Mouse (Mus musculus) mouse embryonic stem cell (cell line): ENCODE results near the gene Nlrp14.
"Not testable (repeated sequence)": the region's sequence is repeated elsewhere in the genome, so short reads cannot be mapped to it uniquely, and the experiment has no call there.

Source experiments
- in situ Hi-C, 2 experiments: fragments of 300-500 bp; cut with MboI; formaldehyde crosslinking; loops; 1 replicate in 1 of 2; 3 replicates in 1 of 2; pipeline ENCODE4 v1.14.3; 2019 to 2020; ENCODE audit warnings: low sequenced_read_pairs in 2 of 2, low pct_unique_long_range_greater_than_20kb in 1 of 2, mixed read lengths in 1 of 2; ENCODE audit not compliant: unreplicated experiment in 1 of 2

Gene Nlrp14

GRCm38 (mm10) chr7:107166690-107167089 lies at the start of gene Nlrp14:
Nlrp14 (plus strand) TSS chr7:107166990.
- in situ Hi-C loops, result no loop called here

- in situ Hi-C loops, result not testable (repeated sequence)
Measured at GRCm38 (mm10) chr7:107130983-107131382, 35.8 kb upstream of the Nlrp14 start, which contains the start of gene Olfr715. Olfr715 (minus strand) TSS chr7:107131083.

- in situ Hi-C loops, result not testable (repeated sequence)
Measured at GRCm38 (mm10) chr7:107138027-107138426, 28.8 kb upstream of the Nlrp14 start, which contains the start of gene Olfr716. Olfr716 (plus strand) TSS chr7:107138327.

- in situ Hi-C loops, result no loop called here
Measured at GRCm38 (mm10) chr7:107180406-107180805, 13.6 kb downstream of the Nlrp14 start.

- in situ Hi-C loops, result loop anchor here (25.0 kb wide), 2 partner anchors 360 to 535 kb away; partner anchors contain the start of gene Olfml1 (in 1 of the 2)
Measured at GRCm38 (mm10) chr7:107201817-107202216, 35.0 kb downstream of the Nlrp14 start.

- in situ Hi-C loops, result loop anchor here (25.0 kb wide), 2 partner anchors 354 to 529 kb away; partner anchors contain the start of gene Olfml1 (in 1 of the 2)
Measured at GRCm38 (mm10) chr7:107207843-107208242, 41.1 kb downstream of the Nlrp14 start.

- in situ Hi-C loops, result loop anchor here (25.0 kb wide), 2 partner anchors 353 to 528 kb away; partner anchors contain the start of gene Olfml1 (in 1 of the 2)
Measured at GRCm38 (mm10) chr7:107209204-107209860, 42.5 kb downstream of the Nlrp14 start, which contains the start of gene Rbmxl2. Rbmxl2 (plus strand) TSS chr7:107209445.

- in situ Hi-C loops, result loop anchor here (10.0 to 25.0 kb wide), 4 partner anchors 315 to 527 kb away; partner anchors contain the start of gene Olfml1 (in 2 of the 2)
Measured at GRCm38 (mm10) chr7:107210126-107210576, 43.4 kb downstream of the Nlrp14 start.

GRCm38 (mm10) chr7:107215723-107216122 lies 48.9 kb downstream of the Nlrp14 start:
- in situ Hi-C loops, result loop anchor here (10.0 to 25.0 kb wide), 4 partner anchors 309 to 522 kb away; partner anchors contain the start of gene Olfml1 (in 2 of the 2)

GRCm38 (mm10) chr7:107216845-107217244 lies 50.1 kb downstream of the Nlrp14 start:
- in situ Hi-C loops, result loop anchor here (10.0 to 25.0 kb wide), 4 partner anchors 308 to 520 kb away; partner anchors contain the start of gene Olfml1 (in 2 of the 2)

GRCm38 (mm10) chr7:107236854-107237253 lies 70.1 kb downstream of the Nlrp14 start:
- in situ Hi-C loops, result no loop called here

- in situ Hi-C loops, result no loop called here
Measured at GRCm38 (mm10) chr7:107237498-107237897, 70.7 kb downstream of the Nlrp14 start.

- in situ Hi-C loops, result no loop called here
Measured at GRCm38 (mm10) chr7:107241371-107241883, 74.6 kb downstream of the Nlrp14 start.
